Mouse (Mus musculus) heart, postnatal 10 days (tissue): Measurements from ENCODE around the gene Pcp4l1. TPM values are rescaled to one million over a fixed set of nuclear protein-coding genes. Genes with fewer than 3 reads are reported as not detected.
A peak's percentile ranks its signal among the peaks of the same experiment; 100 is the strongest.

Experiments
- DNase-seq, 2 experiments: peaks; one replicate each; pipeline ENCODE4 v3.0.0; 2021
- intact Hi-C: fragments of 180-260 bp; cut with DNase I; formaldehyde crosslinking; loops from one replicate; pipeline ENCODE4 v1.15.1; 2025
- total RNA-seq, 2 experiments: library from RNA; stranded (reverse); gene quantifications; 2 replicates each; pipeline ENCODE4 v1.2.3; 2021

Gene Pcp4l1
- total RNA-seq, 2 experiments from 2014 or later: 136 to 146 TPM

DNA sequence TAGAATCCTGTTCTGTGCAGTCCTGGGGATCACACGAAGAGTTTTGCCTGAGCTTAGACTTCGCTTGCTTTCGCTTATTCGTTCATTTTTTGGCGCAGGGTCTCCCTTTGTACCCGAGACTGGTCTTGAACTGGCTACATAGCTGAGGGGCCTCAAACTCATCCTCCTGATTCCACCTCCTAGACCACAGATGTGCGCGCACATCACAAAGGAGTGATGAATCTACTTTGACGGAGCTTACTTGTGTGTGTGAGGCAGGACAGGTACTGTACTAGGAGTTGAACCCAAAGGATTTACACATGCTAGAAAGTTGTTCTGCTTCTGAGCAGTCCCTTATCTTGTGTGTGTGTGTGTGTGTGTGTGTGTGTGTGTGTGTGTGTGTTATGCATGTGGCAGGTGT, 5.2 kb downstream of the Pcp4l1 start:
- DNase-seq: no peak
- intact Hi-C loops: no loop called here

DNA sequence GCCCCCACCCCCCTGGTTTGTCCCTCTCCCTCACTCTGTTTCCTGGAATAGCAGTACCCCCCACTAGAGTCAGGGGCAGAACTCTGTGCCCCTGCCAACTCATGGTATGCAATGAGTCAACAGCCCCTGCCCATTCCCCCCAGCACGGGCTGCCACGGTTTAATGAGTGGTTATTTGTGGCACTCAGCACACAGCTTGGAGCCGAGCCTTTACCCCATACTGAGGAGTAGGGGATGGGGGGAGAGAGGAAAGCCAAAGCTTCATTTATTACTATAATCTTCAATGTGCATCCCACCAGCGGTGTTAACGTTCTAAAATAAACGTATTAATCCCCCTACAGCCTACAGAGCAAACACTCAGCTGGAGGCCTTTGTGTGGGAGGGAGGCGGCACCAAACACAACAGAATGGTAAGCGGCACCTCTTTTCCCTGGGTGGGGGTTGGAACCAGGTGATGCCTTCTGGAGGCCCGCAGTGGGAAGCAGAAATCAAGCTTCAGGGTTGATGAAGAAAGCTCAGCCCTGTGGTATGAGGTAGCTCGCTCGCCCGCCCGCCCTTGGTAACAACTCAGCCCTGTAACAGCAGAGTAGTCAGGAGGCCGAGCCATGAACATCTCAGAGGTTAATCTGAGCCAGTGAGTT, 6.5 kb downstream of the Pcp4l1 start:
- intact Hi-C loops: no loop called here
- peak; percentile 50 to 66 for DNase-seq

DNA sequence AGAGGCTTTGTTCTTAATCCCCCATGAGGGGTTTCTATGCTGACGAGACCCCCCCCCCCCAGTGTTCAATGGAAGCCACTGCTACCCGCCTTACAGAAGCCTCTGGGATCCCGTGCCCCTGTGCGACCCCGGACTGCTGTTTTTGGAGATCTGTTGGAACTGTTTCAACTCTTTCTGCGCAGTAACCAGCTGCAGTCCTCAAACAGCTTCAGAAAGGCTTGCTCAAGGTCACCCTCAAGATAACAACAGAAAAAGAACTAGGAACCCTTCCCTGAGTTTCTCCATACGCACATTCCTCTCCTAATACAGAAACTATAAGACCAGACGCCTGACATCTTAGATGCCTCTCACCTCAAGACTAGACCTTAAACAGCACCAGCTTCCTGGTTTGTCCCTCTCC, 7.0 kb downstream of the Pcp4l1 start:
- intact Hi-C loops: no loop called here
- peak; percentile 56 to 57 for DNase-seq

DNA sequence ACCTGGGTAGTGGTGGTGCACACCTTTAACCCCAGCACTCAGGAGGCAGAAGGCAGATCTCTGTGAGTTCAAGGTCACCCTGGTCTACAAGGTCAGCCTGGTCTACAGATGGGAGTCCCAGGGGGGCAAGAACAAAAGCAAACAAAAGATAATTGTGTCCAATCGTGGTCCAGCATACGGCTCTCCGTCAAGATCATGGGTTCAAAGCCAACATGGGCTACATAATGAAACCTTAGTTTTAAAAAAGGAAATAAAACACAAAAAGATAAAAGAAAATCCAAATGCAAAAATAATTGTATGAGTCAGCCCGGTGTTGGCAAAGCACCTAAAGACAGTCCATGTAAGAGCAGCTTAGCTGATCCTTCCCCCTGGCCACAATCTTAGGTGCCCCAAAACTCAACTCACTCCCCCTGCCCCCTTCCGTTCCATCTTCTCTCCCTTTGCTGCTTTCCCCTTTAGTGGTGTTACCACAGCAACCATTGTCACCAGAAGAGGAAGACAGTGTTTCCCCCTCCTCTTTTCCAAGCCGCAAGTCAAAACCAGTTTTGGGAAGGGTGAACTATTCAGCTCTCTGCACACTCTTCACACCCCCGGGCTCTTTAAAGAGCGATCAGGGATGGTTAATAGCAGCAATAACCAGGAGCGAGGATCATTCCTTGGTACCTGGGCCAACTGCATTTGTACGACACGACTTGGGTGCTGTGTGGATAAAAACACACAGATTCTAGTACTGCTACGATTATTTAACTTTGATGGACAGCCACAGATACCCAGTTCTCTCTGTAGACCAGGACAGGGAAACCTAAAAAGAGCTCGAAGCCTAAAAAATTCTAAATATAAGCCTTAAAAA, 8.0 kb downstream of the Pcp4l1 start:
- DNase-seq: no peak
- intact Hi-C loops: no loop called here

DNA sequence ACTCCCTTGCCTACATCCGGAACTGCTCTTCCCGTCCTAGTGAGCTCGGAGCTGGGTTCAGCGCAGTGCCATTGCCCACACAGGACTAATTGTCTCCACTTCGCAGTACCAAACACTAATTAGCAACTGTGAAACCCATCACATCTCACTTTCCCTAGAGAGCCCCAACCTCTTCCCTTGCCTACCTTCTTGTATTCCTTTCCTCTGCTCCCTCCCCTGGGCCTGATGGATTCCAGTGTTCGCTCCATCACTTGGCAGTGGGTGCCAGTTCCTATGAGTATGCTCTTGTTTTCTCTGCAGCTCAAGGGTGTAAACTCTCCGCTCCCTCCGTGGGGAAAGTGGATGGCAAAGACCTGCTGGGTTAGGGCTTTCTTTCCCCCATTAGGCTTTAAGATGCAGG, 10.4 kb downstream of the Pcp4l1 start:
- intact Hi-C loops: no loop called here
- no peak for DNase-seq

DNA sequence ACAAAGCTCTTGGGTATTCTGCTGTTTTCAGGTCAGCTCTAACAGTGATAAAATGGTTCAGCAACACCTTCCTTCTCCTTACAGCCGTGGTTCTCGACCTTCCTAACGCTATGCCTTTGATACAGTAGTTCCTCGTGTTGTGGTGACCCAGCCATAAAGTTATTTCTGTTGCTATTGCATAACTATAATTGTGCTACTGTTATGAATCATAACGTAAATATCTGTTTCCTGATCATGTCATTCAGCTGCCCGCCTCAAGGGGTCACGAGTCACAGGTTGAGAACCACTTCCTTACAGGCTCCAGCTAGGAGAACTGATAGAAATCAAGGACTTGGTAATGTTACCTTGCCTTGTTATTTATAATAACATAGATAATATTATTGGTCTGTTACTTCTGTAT, 11.8 kb downstream of the Pcp4l1 start:
- intact Hi-C loops: no loop called here
- DNase-seq: peak; percentile 62 to 64

DNA sequence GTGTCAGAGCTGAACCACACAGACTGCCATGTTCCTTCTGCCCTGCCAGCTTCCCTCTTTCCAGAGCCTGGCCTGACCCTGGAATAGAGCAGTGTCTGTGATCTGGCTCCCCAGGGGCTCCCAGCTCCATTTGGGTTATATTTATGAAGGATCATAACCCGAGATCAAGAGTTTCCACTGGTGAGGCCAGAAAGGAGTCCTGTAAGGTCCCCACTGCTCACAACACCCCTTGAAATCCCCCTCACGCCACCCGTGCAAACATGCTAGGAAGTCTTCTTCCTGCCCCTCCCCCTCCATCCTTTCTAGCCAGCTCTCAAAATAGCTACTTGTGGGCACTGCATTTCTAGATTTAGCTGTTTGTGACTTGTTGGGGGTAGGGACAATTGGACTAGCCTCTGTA, 12.4 kb downstream of the Pcp4l1 start:
- DNase-seq: peak; percentile 81 to 83
- intact Hi-C loops: no loop called here

DNA sequence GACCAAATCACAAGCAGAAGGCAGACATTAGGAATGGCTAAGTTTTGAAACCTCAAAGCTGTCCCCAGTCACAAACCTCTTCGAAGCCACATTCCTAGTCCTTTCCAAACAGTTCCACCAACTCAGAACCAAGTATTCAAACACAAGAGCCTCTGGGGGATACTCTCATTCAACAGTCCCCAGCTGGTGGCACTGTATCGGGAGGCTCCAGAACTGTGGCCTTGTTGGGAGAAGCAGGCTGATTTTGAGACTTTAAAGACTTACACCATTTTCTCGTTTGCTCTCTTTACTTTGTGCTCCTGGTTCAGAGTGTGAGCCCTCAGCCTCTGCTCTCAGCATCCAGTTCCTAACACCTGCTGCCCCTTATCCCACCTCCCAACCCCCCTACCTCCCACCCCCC, 13.0 kb downstream of the Pcp4l1 start:
- no peak for DNase-seq
- intact Hi-C loops: no loop called here

DNA sequence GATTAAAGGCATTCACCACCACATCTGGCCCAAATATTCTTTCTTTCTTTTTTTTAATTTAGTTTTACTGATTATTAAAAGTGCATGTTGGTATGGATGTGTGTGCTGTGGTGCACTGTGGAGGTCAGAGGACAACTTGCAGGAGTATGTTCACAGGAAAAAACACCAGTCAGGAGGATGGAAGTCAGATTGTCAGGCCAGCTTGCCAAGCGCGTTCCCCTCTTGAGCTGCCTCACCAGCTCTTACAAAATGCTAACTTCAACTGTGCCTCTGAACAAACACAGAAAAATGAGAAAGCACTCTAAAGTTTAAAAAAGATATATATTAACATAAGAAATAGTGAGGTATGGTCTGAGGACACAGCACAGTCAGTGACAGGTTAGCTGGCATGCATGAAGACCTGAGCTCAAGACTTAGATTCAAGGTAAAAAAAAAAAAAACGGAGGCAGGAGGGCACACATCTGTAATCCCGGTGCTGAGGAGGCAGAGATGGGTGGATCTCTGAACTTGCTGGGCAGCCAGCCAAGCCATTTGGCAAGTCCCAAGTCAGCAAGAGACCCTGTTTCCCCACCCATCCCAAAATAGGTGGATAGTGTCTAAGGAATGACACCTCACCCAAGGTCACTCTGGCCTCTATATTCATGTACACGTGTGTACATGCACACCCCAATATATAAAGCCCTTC, 16.4 kb downstream of the Pcp4l1 start:
- DNase-seq: peak in 1 of 2 experiments; percentile 33
- intact Hi-C loops: no loop called here

DNA sequence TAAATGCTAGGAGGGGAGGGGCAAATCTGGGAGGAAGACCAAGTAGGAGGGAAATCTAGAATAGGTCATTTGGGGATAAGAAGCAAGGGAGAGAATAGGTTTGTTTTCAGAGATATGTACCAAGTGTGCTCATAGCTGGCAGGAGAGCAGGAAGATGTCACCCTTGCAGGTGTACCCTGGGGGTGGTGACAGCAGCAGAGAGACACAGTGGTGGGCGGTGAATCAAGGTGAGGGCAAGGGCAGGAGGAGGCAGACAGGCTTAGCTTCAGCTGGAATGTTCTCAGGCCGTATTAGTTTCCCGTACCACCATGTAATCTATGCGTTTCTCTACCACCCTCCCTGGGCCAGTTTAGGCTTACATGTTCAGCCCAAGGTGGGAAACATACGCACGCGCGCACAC, 23.3 kb downstream of the Pcp4l1 start:
- intact Hi-C loops: no loop called here
- DNase-seq: no peak

DNA sequence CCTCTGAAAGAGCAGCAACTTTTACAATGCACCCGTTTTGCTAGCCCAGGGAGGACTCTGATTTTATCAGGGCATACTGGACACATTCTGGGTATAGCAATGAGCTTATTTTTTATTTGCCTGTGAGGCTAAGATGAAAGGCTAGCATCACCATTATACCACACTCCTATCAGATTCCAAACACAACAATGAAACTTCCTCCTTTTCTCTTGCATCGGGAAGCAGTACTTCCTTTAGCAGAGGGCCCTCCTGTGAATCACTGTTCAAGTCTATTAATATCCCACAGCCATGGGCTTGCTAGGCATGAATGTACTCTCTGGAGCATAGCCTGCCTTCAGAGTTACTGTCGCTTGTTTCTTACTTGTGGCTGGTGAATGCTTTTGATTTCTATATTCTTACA, 24.9 kb downstream of the Pcp4l1 start:
- intact Hi-C loops: no loop called here
- DNase-seq: peak; percentile 47 to 48

DNA sequence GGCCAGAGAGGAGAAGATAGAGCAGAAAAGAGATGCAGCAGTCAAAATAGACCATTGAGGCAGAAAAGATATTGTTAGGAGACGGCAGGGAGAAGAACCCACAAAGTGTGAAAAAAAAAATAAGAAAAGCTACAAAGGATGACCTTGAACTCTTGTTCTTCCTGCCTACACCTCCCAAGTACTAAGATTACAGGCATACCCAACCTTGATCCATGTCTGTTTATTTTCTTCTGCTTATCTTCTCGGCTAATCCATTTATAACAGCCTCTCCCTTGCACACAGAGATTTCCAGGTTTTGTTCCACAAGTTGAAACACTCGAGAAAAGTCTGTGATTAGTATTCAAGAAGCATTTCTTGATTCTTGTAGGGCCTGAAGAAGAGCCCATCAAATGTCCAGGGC, 26.2 kb downstream of the Pcp4l1 start:
- DNase-seq: no peak
- intact Hi-C loops: no loop called here

DNA sequence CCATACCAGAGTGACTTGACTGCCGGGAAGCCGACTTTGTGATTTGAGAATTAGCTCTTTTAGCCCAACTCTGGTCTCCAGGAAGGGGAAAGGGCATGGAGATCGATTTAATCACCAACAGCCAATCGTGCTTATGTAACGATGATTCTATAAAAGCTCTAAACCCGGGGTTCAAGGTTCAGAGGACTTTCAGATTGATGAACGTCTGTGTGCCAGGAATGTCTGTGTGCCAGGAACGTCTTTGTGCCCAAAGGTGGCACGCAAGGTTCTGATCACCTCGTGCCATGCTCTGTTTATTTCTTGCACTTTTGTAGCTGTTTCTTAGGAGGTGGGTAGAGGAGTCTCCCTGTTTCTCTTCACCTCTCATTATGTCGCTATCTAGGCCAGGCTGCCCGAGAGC, 27.2 kb downstream of the Pcp4l1 start:
- no peak for DNase-seq
- intact Hi-C loops: no loop called here

DNA sequence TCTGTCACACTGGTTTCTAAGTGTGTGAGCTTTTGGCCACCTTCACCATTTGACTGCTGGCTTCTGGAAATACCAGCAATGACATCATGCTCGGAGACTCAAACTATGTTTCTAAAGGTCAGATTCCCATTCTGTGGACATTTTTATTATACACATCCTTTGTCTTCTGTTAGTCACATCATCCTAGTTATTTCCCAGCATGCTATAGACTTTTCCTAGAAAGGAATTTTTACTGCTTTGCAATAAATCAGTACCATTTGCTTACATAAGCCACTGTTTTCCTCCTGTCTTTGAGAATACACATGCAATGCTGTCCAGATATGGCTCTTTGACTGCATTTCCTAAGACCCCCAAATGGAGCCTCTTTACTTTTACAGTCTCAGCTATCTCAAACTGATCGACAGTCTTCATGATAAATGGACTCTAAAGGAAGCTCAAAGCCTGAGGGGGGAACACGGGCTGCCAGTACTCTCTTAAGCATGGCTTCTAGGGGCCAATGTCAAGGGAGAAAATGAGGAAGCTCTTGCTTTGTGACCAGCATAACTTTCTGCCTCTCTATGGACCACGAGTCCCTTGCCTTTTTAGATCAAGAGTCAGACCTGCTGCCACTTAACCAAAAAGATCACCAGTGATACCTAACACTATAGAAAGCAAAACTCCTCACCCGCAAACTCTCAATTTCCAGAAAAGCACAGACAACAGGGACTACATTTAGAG, 30.3 kb downstream of the Pcp4l1 start:
- intact Hi-C loops: no loop called here
- no peak for DNase-seq

DNA sequence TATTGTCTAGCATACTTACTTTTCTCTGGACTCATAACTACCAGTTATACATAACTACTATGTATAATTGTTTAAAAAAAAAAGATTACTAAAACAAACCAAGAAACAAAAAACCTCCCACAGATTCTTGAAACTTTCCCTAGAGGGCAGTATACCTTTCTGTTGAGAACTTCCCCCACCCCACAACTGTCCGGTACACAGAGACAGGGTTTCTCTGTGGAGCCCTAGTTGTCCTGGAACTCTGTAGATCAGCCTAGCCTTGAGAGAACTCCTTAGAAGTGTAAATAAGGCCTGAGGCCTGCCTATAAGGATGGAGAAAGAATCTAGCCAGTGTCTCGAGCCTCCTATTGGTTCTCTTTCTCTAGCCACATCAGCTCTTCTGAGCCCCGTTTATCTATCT, 31.8 kb downstream of the Pcp4l1 start:
- DNase-seq: peak; percentile 38 to 48
- intact Hi-C loops: loop anchor here (1.0 kb wide), 1 partner anchor 57 kb away; no protein-coding TSS in a partner anchor

DNA sequence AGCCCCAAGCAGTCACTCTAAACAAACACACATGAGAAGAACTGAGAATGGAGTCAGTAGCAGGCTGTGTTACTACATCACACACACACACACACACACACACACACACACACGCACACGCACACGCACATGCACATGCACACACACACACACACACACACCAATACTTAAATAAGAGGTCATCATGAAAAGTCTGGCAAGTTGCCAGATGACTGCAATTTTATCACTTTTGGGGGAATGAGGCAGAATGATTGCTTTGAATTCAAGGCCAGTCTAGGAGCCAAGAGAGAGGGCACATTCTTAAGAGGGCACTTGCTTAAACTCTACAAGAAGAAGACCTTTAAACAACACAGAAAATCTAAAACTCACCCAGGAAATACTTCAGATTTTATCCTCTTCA, 33.5 kb downstream of the Pcp4l1 start:
- intact Hi-C loops: no loop called here
- DNase-seq: no peak

DNA sequence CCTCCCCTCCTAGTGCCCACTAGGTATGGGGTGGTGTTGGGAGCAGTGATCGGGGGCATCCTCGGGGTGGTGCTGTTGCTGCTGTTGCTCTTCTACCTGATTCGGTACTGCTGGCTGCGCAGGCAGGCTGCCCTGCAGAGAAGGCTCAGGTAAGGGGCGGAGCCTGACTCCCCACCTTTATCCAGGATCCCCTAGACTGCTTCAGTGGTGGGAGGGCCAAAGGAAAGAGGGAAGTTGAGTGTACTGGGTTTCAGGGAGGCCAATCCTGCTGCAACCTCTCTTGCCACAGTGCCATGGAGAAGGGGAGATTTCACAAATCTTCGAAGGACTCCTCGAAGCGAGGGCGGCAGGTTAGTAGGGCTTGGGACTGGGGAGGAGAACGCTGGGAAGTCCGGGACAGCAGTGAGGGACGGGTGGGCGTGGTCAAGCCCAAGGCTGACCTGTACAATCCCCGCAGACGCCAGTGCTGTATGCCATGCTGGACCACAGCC, 36.5 kb downstream of the Pcp4l1 start:
- intact Hi-C loops: loop anchor here (5.0 kb wide), 1 partner anchor 37 kb away; no protein-coding TSS in a partner anchor
- DNase-seq: no peak

DNA sequence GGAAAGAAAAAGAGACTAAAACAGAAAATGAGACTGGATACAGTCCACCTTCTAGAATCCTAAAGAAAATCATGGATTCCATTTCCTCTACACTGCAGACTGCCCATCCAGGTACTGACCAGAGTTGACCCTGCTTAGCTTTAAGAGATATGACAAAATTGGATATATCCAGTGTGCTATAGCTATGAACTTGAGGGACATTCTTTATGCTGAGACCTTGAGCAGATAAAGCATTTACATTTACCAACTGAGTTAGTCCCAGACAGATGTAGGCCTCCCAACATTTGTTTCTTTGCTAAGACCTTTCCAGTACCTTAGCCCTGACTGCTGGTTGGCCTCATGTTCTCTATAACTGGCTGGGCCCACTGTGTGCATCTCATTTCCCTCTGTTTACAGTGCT, 38.1 kb downstream of the Pcp4l1 start:
- intact Hi-C loops: loop anchor here (5.0 kb wide), 1 partner anchor 36 kb away; no protein-coding TSS in a partner anchor

DNA sequence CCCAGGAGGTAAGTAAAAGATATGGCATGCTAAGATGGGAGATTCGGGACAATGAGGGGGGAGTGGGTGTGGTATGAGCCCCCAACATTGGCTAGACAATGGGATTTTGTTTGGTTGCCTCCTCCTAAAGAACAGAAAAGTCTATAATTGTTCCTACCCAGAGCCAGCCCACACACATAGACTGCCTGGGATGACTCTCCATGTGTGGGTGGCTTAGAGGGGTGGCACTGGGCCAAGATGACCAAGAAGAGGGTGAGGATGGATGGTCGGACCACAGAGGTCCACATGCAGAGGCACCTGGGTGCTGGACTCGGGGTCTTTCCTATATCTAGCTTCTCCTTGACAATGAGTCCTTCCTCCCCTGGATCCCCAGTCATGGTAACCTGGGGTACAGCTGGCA, 39.4 kb downstream of the Pcp4l1 start:
- intact Hi-C loops: loop anchor here (5.0 kb wide), 1 partner anchor 34 kb away; no protein-coding TSS in a partner anchor

More for the DNA sequence above, 38.1 kb downstream of the Pcp4l1 start:
- DNase-seq: no peak

DNA sequence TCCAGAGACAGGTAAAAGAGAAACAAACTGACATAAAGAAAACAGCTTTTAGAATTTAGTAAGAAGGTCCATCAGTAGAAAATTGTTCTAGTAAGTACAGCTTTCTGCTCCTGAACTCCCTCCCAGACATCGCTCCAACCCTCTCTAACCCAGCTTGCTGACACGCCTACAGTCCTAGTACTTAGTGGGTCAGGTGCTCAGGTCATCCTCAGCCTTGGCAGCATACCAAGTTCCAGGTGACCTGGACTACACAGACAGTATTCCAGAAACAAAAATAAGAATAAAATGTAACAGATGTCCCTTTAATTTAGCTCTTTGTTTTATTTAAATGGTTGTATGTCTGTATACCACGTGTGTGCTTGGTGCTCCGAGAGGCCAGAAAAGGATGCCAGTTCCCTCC, 44.1 kb downstream of the Pcp4l1 start:
- no peak for DNase-seq
- intact Hi-C loops: no loop called here

More for the DNA sequence above, 39.4 kb downstream of the Pcp4l1 start:
- DNase-seq: no peak
